Mouse (Mus musculus) thymus, postnatal 4 days (tissue): ENCODE results near the gene Rnf111.
"Not testable (repeated sequence)": the region's sequence is repeated elsewhere in the genome, so short reads cannot be mapped to it uniquely, and the experiment has no call there.

Experiments
- DNase-seq: peaks from one replicate; pipeline ENCODE4 v3.0.0; 2021

Gene Rnf111

DNA sequence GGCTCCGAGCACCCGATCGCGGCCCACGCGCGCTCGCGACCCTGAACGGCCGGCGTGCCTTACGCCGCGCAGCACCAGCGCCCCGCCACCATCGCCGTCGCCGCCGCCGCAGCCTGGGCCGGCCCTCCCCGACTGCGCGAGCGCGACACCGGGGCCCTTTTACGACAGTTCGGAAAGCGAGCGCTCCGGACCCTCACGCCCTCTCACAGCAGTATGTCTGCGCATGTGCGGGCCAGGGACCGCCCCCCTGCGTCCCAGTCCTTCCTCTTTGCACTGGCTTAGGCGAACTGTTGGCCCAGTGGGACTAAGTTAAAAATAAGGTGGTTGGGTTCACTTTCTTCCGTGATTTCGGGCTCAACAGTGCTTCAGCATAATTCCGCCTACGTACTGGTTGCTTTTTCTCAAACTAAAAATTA lies at the start of gene Rnf111:
Rnf111 (minus strand) TSS at position 100 of the 416 bp plus-strand sequence.
- peak; percentile 98 for DNase-seq

DNA sequence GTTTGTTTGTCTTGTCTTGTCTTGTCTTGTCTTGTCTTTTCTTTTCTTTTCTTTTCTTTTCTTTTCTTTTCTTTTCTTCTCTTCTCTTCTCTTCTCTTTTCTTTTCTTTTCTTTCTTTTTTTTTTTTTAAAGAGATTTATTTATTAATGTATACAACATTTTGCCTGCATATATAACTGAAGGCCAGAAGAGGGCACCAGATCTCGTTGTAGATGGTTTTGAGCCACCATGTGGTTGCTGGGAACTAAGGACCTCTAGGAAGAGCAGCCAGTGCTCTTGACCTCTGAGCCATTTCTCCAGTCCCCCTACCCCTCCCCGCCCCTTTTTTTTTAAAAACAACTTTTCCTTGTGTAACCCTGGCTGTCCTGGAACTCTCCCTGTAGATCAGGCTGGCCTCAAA lies 48.7 kb upstream of the Rnf111 start:
- DNase-seq: not testable (repeated sequence)

GRCm38 (mm10) chr9:70551524-70551923 lies 48.0 kb upstream of the Rnf111 start:
- no peak for DNase-seq

DNA sequence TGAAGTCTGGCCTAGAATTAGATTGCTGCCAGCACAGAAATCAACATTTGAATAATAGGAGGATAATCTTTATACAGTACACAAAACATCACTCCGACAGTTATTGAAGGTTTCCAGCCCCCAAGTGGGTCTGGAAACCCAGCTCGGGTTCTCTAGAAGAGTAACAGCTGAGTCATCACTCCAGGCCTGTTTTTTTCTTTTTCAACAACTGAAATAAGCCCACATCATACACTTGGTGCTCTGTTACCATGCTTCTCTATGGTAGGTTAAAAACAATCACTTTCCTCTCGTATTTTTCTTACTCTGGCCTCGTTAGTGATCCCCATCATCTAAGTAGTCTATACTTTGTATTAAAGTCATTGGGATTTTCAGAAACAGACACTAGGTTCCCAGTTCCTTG lies 44.8 kb upstream of the Rnf111 start:
- DNase-seq: no peak

- DNase-seq: not testable (repeated sequence)
These were observed 43.1 kb upstream of the Rnf111 start for GRCm38 (mm10) chr9:70546576-70546975.

GRCm38 (mm10) chr9:70544831-70545230 lies 41.3 kb upstream of the Rnf111 start:
- no peak for DNase-seq

- DNase-seq: no peak
These were observed 40.5 kb upstream of the Rnf111 start for GRCm38 (mm10) chr9:70543985-70544384.

DNA sequence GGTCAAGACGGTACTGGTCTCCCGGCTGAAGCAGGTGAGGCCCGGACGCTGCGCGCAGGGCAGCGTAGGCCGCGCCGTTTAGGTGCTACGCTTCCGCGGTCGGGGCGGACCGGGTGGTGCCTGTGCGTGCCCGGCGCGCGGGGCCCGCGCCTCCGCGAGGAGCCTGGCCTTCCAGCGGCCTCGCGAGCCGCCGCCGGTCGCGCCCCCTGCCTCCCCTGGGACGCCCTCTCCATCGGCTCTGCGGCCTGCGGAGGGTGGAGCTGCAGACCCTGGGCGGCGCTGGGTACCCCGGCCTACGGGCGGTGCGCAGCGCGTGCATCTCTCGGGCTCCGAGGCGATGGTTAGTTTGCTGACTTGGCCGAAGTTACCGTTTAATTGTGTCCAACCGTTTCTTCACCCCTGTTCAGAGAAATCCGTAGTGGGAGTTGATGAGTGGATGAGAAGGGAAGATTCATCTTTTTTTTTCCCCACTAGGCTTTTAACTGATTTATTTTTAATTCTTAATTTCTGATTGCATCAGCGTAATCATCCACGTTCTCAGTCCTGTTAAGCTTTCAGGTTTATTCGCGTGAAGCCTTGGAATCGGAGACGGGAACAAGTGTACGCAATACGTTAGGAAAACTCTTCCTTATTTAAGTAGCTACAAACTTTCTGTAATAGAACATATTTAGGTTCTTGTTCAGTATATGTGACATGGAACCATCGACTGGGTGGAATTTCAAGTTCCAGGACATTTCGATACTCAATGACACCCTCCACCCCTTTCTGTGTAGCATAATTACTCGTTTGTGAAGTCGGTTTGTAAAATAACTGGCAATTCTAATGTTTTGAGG lies 39.7 kb upstream of the Rnf111 start:
- DNase-seq: peak; percentile 74

DNA sequence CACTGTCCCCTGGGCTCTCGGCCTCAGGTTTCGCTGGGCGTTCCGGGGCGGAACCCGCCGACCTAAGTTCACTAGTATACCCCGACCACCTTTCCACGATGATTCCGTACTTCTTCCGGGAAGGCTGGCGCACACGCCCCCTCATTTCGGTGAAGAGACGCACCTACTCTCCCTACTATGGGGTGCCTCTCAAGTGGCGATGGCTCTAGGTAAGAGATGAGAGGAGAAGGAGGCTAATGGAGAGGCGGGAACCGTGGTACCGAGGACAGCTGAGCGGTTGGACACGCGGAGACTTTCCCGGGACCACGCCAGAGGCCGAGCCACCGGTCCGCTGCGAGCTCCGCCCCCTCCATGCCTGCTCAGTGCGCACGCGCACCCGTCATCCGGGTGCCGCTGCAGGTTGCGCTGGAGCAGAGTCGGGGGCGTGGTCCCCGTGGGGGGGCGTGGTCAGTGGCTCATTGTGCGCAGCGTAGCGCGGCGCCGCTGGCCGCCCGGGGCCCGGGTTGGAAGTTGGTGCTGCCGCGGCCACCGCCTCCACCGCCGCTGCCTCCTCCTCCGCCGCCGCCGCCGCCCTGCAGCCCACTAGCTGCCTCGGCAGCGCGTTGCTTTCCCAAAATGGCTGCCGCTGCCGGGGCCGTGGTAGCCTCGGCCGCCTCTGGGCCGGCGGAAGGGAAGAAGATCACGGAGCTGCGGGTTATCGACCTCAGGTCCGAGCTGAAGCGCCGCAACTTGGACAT lies 38.9 kb upstream of the Rnf111 start, which contains the start of gene Sltm:
Sltm (plus strand) TSS at position 450 of the 737 bp plus-strand sequence.
- DNase-seq: peak; percentile 100

GRCm38 (mm10) chr9:70541584-70541983 lies 38.1 kb upstream of the Rnf111 start:
- peak; percentile 12 for DNase-seq

DNA sequence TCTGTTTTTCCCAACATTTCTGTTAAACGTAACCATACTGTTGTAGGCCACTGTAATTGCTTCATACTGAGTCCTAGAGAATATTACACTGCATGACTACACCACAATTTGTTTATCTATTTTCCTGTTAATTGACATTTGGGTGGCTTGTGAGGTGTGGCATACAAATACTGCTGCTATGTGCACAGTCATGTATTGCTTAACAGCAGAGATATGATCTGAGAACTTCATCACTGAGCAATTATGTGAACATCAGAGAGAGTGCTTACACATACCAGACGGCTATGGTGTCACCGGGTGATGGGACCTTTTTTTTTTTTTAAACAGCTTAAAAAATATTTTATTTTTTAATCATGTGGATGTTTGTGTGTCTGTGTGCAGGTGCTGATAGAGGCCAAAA lies 29.8 kb upstream of the Rnf111 start:
- DNase-seq: no peak

DNA sequence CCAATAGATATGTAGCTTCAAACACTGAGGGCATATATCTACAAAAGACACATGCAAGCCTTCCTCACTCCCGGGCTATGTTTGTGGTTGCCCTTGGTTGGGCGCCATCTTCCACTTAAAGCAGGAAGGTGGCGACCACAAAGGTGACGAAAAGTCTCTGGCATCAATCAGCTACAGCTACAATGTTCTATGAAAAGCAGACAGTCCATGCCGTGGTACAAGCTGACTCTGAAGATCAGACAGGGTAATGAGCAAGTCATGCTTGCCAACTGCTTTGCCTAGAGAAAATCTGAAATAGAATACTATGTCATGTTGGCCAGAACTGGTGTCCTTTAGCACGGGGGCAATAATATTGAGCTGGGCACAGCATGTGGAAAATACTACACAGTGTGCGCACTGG lies 20.8 kb upstream of the Rnf111 start:
- peak; percentile 24 for DNase-seq

- DNase-seq: no peak
These were observed 20.3 kb upstream of the Rnf111 start for GRCm38 (mm10) chr9:70523813-70524212.

GRCm38 (mm10) chr9:70520651-70521050 lies 17.1 kb upstream of the Rnf111 start:
- no peak for DNase-seq

GRCm38 (mm10) chr9:70511681-70512080 lies 8.2 kb upstream of the Rnf111 start:
- DNase-seq: no peak

DNA sequence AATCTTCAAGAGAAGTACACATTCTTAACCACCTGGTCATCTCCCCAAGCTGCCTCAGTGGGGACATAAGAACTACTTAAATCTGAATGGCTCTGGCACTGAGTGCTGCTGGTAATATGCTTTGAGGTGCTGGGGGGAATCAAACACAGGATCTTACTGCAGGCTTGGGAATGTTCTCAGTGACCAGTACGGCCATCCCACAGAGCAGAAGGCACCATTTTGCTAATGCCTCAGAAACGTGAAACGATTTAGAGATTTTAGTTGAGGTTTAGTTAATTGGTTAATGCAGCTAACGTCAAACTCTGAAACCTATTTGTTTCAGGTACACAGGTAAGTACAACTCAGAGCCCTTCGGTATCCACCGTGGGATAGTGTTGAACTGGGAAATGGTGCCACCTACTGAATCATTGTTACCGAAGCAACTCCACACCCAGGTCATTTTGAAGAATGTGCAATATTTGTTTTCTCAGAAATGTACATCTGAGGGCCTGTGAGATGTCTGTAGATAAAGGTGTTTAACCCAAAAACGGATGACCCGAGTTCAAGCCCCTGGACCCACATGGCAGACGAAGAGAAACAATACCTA lies 7.6 kb upstream of the Rnf111 start:
- DNase-seq: peak; percentile 27

DNA sequence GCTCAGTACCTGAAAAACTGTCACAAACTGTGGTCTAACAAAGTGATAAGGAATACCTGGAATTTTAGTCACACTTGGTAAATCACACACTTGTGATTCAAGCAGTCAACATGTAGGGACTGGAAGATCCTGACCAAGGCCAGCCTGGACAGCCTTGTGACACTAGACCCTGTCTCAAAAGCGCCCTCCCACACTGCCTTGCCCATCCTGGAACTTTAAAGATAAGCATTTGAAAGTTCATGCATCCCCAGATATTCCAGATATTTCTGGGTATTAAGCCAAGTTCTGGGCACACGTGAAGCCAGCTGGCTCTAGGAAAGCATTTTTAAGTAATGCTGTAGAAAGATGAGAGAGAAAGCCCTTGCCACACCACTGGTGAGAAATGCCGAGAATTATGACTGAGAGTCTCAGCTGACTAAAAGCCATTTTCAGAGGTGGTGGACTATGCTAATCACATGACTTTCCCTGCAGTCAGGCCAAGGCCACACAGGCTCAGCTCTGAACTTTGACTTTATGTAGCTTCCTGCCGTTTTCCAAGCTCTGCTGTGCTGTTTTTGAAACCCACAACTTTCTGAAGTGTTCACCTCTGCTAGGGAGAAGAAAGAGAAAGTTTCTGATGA lies 6.5 kb upstream of the Rnf111 start:
- DNase-seq: no peak

- DNase-seq: no peak
These were observed 3.3 kb upstream of the Rnf111 start for GRCm38 (mm10) chr9:70506787-70507186.

DNA sequence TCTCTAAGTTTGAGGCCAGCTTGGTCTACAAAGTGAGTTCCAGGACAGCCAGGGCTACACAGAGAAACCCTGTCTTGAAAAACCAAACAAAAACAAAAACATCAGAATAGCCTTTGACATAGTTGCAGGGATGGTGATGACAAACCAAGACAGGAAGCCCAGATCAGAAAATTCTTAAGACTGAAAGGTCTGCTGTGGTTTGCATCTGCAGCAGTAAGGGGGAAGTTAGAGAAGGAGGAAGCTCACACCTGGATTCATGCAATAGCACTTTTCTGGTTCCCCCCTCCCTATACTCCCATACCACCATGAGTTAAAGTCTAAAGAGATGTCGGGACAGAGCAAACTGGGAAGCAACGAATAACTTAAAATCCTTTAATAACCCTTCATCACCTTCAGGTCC lies 2.7 kb upstream of the Rnf111 start:
- no peak for DNase-seq

- peak; percentile 78 for DNase-seq
These were observed 416 bp downstream of the Rnf111 start for GRCm38 (mm10) chr9:70503015-70503603.

DNA sequence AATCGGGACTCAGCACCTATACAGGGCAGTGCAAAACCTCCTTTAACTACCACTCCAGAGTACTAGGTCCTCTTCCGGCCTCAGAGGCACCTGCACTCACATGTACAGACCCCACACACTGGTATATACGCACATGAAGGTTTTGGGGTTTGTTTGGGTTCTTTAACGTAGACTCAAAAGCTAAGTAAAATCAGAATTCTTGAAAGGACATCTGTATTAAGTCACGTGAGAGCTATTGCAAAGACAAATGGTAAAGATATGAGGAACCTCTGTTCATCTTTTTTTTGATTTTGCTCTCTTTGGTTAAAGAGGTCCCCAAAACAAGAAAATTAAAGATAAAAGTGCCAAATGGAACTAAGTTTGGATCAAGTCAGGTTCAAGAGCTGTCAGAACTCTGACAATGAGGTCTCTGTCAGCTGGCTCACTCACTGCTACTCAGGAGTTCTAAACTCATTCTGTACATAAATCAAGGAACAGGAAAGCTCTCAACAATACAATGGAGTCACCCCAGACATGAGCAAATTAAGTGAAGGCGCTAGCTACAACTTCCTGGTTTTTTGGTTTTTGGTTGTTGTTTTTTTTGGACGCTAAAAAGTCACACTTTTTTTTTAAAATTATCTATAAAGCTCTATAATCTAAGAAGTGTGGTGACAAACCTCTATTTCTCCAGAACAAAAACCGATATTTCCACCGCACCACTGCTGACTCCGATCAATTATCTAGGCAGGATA lies 1.1 kb downstream of the Rnf111 start:
- DNase-seq: no peak

- DNase-seq: no peak
These were observed 6.5 kb downstream of the Rnf111 start for GRCm38 (mm10) chr9:70496990-70497389.
